Mouse (Mus musculus) MEL (cell line): Measurements from ENCODE around the gene Olfr630. TPM values are rescaled to one million over a fixed set of nuclear protein-coding genes. Genes with fewer than 3 reads are reported as not detected.
"Not testable (repeated sequence)": the region's sequence is repeated elsewhere in the genome, so short reads cannot be mapped to it uniquely, and the experiment has no call there.

Experiments
- DNase-seq: peaks from one replicate; pipeline ENCODE4 v3.0.0; 2011; ENCODE audit warnings: low read depth, low spot score
- H3K27ac ChIP-seq: 2 replicates; pipeline ENCODE4 v1.5.1; 2012; ENCODE audit warnings: low read depth, mild to moderate bottlenecking, control low read depth, low read length, moderate library complexity; ENCODE audit not compliant: control insufficient read depth
- H3K27me3 ChIP-seq, 2 experiments: fragments of 150-350 bp in 1 of 2; sonication (generic) in 1 of 2; 2 replicates each; pipeline ENCODE4 v1.6.1; 2012; ENCODE audit warnings: low read length in 2 of 2, mild to moderate bottlenecking in 2 of 2, improper control_type of control experiment in 1 of 2, moderate library complexity in 1 of 2; ENCODE audit not compliant: insufficient read depth in 2 of 2, control insufficient read depth in 1 of 2
- H3K36me3 ChIP-seq, 2 experiments: 2 replicates each; pipeline ENCODE4 v1.6.1; 2012 to 2014; ENCODE audit warnings: low read length in 2 of 2, improper control_type of control experiment in 1 of 2, inconsistent platforms in 1 of 2, mild to moderate bottlenecking in 1 of 2; ENCODE audit not compliant: insufficient read depth in 2 of 2, control insufficient read depth in 1 of 2
- H3K4me1 ChIP-seq, 2 experiments: fragments of 150-350 bp in 1 of 2; sonication (generic) in 1 of 2; 2 replicates each; pipeline ENCODE4 v1.6.1; 2012; ENCODE audit warnings: low read length in 2 of 2, improper control_type of control experiment in 1 of 2, mild to moderate bottlenecking in 1 of 2; ENCODE audit not compliant: insufficient read depth in 2 of 2, control insufficient read depth in 1 of 2
- H3K4me3 ChIP-seq, 2 experiments: fragments of 150-350 bp in 1 of 2; sonication (generic) in 1 of 2; 2 replicates each; pipeline ENCODE4 v1.5.1; 2012; ENCODE audit warnings: low read depth in 2 of 2, low read length in 2 of 2, mild to moderate bottlenecking in 2 of 2, moderate library complexity in 2 of 2, control low read depth in 1 of 2, improper control_type of control experiment in 1 of 2; ENCODE audit not compliant: control insufficient read depth in 1 of 2, insufficient read depth in 1 of 2
- H3K79me2 ChIP-seq: 2 replicates; pipeline ENCODE4 v1.6.1; 2012; ENCODE audit warnings: mild to moderate bottlenecking, low read length, moderate library complexity; ENCODE audit not compliant: control insufficient read depth, poor library complexity, insufficient read depth
- H3K9ac ChIP-seq: 2 replicates; pipeline ENCODE4 v1.6.1; 2012; ENCODE audit warnings: low read depth, mild to moderate bottlenecking, control low read depth, low read length, moderate library complexity; ENCODE audit not compliant: control insufficient read depth, poor library complexity, severe bottlenecking
- H3K9me3 ChIP-seq: fragments of 150-350 bp; sonication (generic); replicated peaks from 2 replicates; pipeline ENCODE4 v1.6.1; 2012; ENCODE audit warnings: mild to moderate bottlenecking, low read length, improper control_type of control experiment, moderate library complexity; ENCODE audit not compliant: insufficient read depth
- CHD1 ChIP-seq: IDR thresholded peaks from 2 replicates; pipeline ENCODE4 v1.6.1; 2012; ENCODE audit warnings: low read depth, mild to moderate bottlenecking, inconsistent platforms, low read length, improper control_type of control experiment
- CHD2 ChIP-seq: IDR thresholded peaks from 2 replicates; pipeline ENCODE4 v1.6.1; 2011; ENCODE audit warnings: low read length, improper control_type of control experiment
- CTCF ChIP-seq, 3 experiments: IDR thresholded peaks in 2 of 3; conservative IDR thresholded peaks in 1 of 3; 2 replicates each; pipeline ENCODE4 v1.5.1; 2011 to 2012; ENCODE audit warnings: low read length in 3 of 3, low read depth in 2 of 3, mild to moderate bottlenecking in 2 of 3, improper control_type of control experiment in 1 of 3, inconsistent platforms in 1 of 3, mixed read lengths in 1 of 3, moderate library complexity in 1 of 3; ENCODE audit not compliant: control insufficient read depth in 1 of 3, insufficient read depth in 1 of 3, poor library complexity in 1 of 3, severe bottlenecking in 1 of 3
- ELF1 ChIP-seq: IDR thresholded peaks from 2 replicates; pipeline ENCODE4 v1.6.1; 2014; ENCODE audit warnings: low read depth, mild to moderate bottlenecking, inconsistent platforms, low read length, improper control_type of control experiment, moderate library complexity
- GABPA ChIP-seq: IDR thresholded peaks from 2 replicates; pipeline ENCODE4 v1.6.1; 2012; ENCODE audit warnings: low read depth, mild to moderate bottlenecking, inconsistent platforms, low read length, improper control_type of control experiment, moderate library complexity
- HCFC1 ChIP-seq: IDR thresholded peaks from 2 replicates; pipeline ENCODE4 v1.6.1; 2012; ENCODE audit warnings: low read depth, mild to moderate bottlenecking, inconsistent platforms, low read length, improper control_type of control experiment, moderate library complexity
- MEF2A ChIP-seq: IDR thresholded peaks from 2 replicates; pipeline ENCODE4 v1.6.1; 2014; ENCODE audit warnings: low read depth, mild to moderate bottlenecking, inconsistent platforms, low read length, improper control_type of control experiment; ENCODE audit not compliant: poor library complexity, insufficient replicate concordance, severe bottlenecking; ENCODE audit errors: extremely low read depth
- MYC ChIP-seq: IDR thresholded peaks from 2 replicates; pipeline ENCODE4 v1.6.1; 2011; ENCODE audit warnings: low read depth, mild to moderate bottlenecking, low read length, improper control_type of control experiment, moderate library complexity
- NELFE ChIP-seq: IDR thresholded peaks from 2 replicates; pipeline ENCODE4 v1.6.1; 2011; ENCODE audit warnings: low read depth, low read length, improper control_type of control experiment
- POLR2A ChIP-seq, 2 experiments: IDR thresholded peaks; 2 replicates each; pipeline ENCODE4 v1.6.1; 2011 to 2012; ENCODE audit warnings: low read length in 2 of 2, mild to moderate bottlenecking in 2 of 2, control low read depth in 1 of 2, improper control_type of control experiment in 1 of 2, low read depth in 1 of 2, moderate library complexity in 1 of 2; ENCODE audit not compliant: control insufficient read depth in 1 of 2, insufficient read depth in 1 of 2, poor library complexity in 1 of 2
- POLR2AphosphoS5 ChIP-seq: IDR thresholded peaks from 2 replicates; pipeline ENCODE4 v1.6.1; 2012; ENCODE audit warnings: low read depth, borderline replicate concordance, mild to moderate bottlenecking, inconsistent platforms, low read length, moderate library complexity, mixed read lengths
- RCOR1 ChIP-seq: IDR thresholded peaks from 2 replicates; pipeline ENCODE4 v1.6.1; 2012; ENCODE audit warnings: low read depth, mild to moderate bottlenecking, inconsistent platforms, low read length, improper control_type of control experiment
- SIN3A ChIP-seq: IDR thresholded peaks from 2 replicates; pipeline ENCODE4 v1.6.1; 2012; ENCODE audit warnings: low read length, improper control_type of control experiment, inconsistent platforms
- TBP ChIP-seq: IDR thresholded peaks from 2 replicates; pipeline ENCODE4 v1.8.0; 2011; ENCODE audit warnings: low read depth, low read length, improper control_type of control experiment
- UBTF ChIP-seq: IDR thresholded peaks from 2 replicates; pipeline ENCODE4 v1.6.1; 2012; ENCODE audit warnings: low read depth, mild to moderate bottlenecking, inconsistent platforms, low read length, improper control_type of control experiment, moderate library complexity, borderline replicate concordance; ENCODE audit not compliant: insufficient read depth
- USF2 ChIP-seq, 2 experiments: IDR thresholded peaks; 2 replicates each; pipeline ENCODE4 v1.6.1; 2011 to 2012; ENCODE audit warnings: improper control_type of control experiment in 2 of 2, low read length in 2 of 2, borderline replicate concordance in 1 of 2, inconsistent platforms in 1 of 2, low read depth in 1 of 2, mild to moderate bottlenecking in 1 of 2; ENCODE audit not compliant: insufficient read depth in 1 of 2
- ZMIZ1 ChIP-seq: IDR thresholded peaks from 2 replicates; pipeline ENCODE4 v1.6.1; 2012; ENCODE audit warnings: low read depth, mild to moderate bottlenecking, inconsistent platforms, low read length, improper control_type of control experiment, moderate library complexity
- polyA plus RNA-seq, 2 experiments: library from polyadenylated mRNA; stranded (reverse) in 1 of 2; unstranded in 1 of 2; fragments of >175 nt in 1 of 2; fragments of >200 nt in 1 of 2; gene quantifications; 2 replicates each; pipeline versions ENCODE4 v1.2.1 to v1.2.4; 2012; ENCODE audit warnings: low replicate concordance in 2 of 2, low read depth in 1 of 2; ENCODE audit not compliant: insufficient read length in 2 of 2, insufficient read depth in 1 of 2, missing spikeins in 1 of 2
- total RNA-seq: library from RNA; depleted of rRNA; stranded (reverse); fragments of 300-350 nt; gene quantifications from 2 replicates; pipeline ENCODE4 v1.2.3, GENCODE M21; 2012

Gene Olfr630
- total and polyA plus RNA-seq, 3 experiments = not detected

GRCm38 (mm10) chr7:103771494-103771893, 14.4 kb upstream of the Olfr630 start, which contains the start of gene Olfr69:
TSS of gene Olfr69 (minus strand) at chr7:103771594.
- Histone ChIP-seq H3K27ac (no peak within 1 kb of the TSS), H3K79me2 (no peaks in the 10 kb centered on the region), H3K27me3 (peaks cover 0 to 8% of the 10 kb centered on the region in 2 experiments; a peak in 3 of 4 replicates), H3K9ac (no peak within 1 kb of the TSS), H3K4me3 (no peak within 1 kb of the TSS)
- no peak for DNase-seq
- TF ChIP-seq CTCF (IDR thresholded peaks at IDR 0.05 in 2 of 3, conservative IDR thresholded peaks at IDR 0.05 in 1 of 3; ENCODE audit: control insufficient read depth in 1 of 3, insufficient read depth in 1 of 3, low read depth in 2 of 3, low read length in 3 of 3, poor library complexity in 1 of 3, severe bottlenecking in 1 of 3) (no peak), CHD1 (no peak), GABPA (no peak), CHD2 (no peak), ZMIZ1 (no peak), SIN3A (no peak), MYC (no peak), USF2 (IDR thresholded peaks at IDR 0.05; ENCODE audit: borderline replicate concordance in 1 of 2, insufficient read depth in 1 of 2, low read depth in 1 of 2, low read length in 2 of 2) (no peak), NELFE (no peak), UBTF (no peak), HCFC1 (no peak), ELF1 (no peak), POLR2A (IDR thresholded peaks at IDR 0.05; ENCODE audit: control insufficient read depth in 1 of 2, insufficient read depth in 1 of 2, low read depth in 1 of 2, low read length in 2 of 2, poor library complexity in 1 of 2) (no peak), TBP (no peak), POLR2AphosphoS5 (no peak), RCOR1 (no peak), MEF2A (no peak)
- TF ChIP-seq, all 39 proteins: peak for 0
- H3K9me3 ChIP-seq = no peaks in the 10 kb centered on the region
- H3K36me3 ChIP-seq = no peaks in the 10 kb centered on the region
- no peaks in the 10 kb centered on the region for H3K4me1 ChIP-seq

- H3K36me3 ChIP-seq, H3K27me3 ChIP-seq, H3K9me3 ChIP-seq, DNase-seq, H3K79me2 ChIP-seq, H3K27ac ChIP-seq, H3K4me3 ChIP-seq, H3K4me1 ChIP-seq, H3K9ac ChIP-seq: not testable (repeated sequence)
Measured at GRCm38 (mm10) chr7:103767687-103768086, 10.6 kb upstream of the Olfr630 start.

- not testable (repeated sequence) for H3K9ac ChIP-seq, H3K9me3 ChIP-seq, DNase-seq, H3K27me3 ChIP-seq, H3K27ac ChIP-seq, H3K36me3 ChIP-seq, H3K4me1 ChIP-seq, H3K79me2 ChIP-seq, H3K4me3 ChIP-seq
Measured at GRCm38 (mm10) chr7:103762212-103762611, 5.1 kb upstream of the Olfr630 start.
